Mouse (Mus musculus) stomach, postnatal 0 days (tissue): Measurements from ENCODE around the gene Astn2.

ENCODE experiments used
- CTCF ChIP-seq: IDR thresholded peaks from 2 replicates; pipeline ENCODE4 v1.5.1; 2016; ENCODE audit warnings: antibody characterized with exemption, low read depth, mild to moderate bottlenecking, moderate library complexity
- EP300 ChIP-seq: optimal IDR thresholded peaks from 2 replicates; pipeline ENCODE3; 2016; ENCODE audit warnings: antibody characterized with exemption

- TF ChIP-seq CTCF: no peak
- no peak for TF ChIP-seq EP300
These were observed 657 bp downstream of the Astn2 start for GRCm38 (mm10) chr4:66403708-66404200.
